Mouse (Mus musculus) adrenal gland (tissue): ENCODE measurements around the gene D11Wsu47e.

Source experiments
- intact Hi-C: fragments of 180-260 bp; cut with DNase I; formaldehyde crosslinking; loops from one replicate; pipeline ENCODE4 v1.15.1; 2025

The D11Wsu47e gene

GRCm38 (mm10) chr11:113731945-113732612 lies 47.9 kb downstream of the D11Wsu47e start:
- intact Hi-C loops: no loop called here

GRCm38 (mm10) chr11:113733631-113734364 lies 49.6 kb downstream of the D11Wsu47e start:
- intact Hi-C loops: no loop called here

GRCm38 (mm10) chr11:113735151-113735550 lies 50.9 kb downstream of the D11Wsu47e start:
- intact Hi-C loops: no loop called here

GRCm38 (mm10) chr11:113736848-113737552 lies 52.8 kb downstream of the D11Wsu47e start:
- intact Hi-C loops: no loop called here

GRCm38 (mm10) chr11:113737553-113737854 lies 53.3 kb downstream of the D11Wsu47e start:
- intact Hi-C loops: no loop called here

GRCm38 (mm10) chr11:113737912-113738311 lies 53.7 kb downstream of the D11Wsu47e start:
- intact Hi-C loops: no loop called here

- intact Hi-C loops: no loop called here
Measured at GRCm38 (mm10) chr11:113739213-113739612, 55.0 kb downstream of the D11Wsu47e start.

GRCm38 (mm10) chr11:113740100-113740499 lies 55.9 kb downstream of the D11Wsu47e start:
- intact Hi-C loops: no loop called here

- intact Hi-C loops: no loop called here
Measured at GRCm38 (mm10) chr11:113742998-113743397, 58.8 kb downstream of the D11Wsu47e start.
